Mouse (Mus musculus): ENCODE results near the gene Lias. TPM values are rescaled to one million over a fixed set of nuclear protein-coding genes. Genes with fewer than 3 reads are reported as not detected.

Gene Lias
- polyA plus RNA-seq, 1 experiment = 47.6 TPM

DNA sequence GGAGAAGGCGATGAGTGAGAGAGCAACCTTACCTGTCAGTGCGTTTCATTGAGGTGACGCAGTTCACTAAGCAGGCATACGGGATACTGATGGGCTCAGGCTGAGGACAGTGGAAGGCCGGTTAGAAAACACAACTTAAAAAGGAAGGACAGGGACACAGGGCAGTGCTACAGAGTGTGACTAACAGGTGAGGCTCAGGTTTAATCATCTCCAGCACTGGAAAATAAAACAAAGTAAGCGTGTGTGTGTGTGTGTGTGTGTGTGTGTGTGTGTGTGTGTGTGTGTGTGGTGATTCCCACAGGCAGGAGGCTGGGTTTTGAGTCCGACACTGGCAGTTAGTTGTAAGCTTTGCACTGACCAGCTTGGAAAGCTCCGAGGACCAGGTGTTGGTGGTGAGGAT lies 31.5 kb downstream of the Lias start:
- TF ChIP-seq POLR2A (IDR thresholded peaks at IDR 0.05; ENCODE audit: low read depth, low read length) (no peak), CTCF (IDR thresholded peaks at IDR 0.05; ENCODE audit: borderline replicate concordance, insufficient read depth, low read length) (no peak)
- no peak overlapping the region for H3K27ac ChIP-seq (ENCODE audit: insufficient read depth, low read length)
- H3K4me1 ChIP-seq (ENCODE audit: control insufficient read depth, insufficient read depth, low read length) = no peaks in the 10 kb centered on the region
- no peak overlapping the region for H3K4me3 ChIP-seq (ENCODE audit: insufficient read depth, low read length)

DNA sequence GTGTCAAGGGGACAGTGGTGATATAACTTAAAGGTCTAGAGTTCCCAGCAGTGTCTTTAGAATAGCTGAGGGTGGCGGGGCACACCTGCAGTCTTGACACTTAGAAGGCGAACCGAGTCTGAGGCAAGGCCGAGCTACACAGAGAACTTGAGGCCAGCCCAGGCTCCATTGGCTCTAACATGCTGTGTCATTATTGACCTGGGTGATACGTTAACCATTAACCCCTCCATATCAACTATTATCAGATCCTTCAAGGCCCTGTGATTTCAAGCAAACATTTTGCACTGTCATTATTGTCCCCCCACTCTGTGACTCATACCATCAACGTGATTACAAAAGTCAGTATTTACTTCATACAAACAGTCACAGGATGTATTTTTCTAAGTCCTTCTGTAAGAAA lies 32.9 kb downstream of the Lias start:
- H3K4me3 ChIP-seq (ENCODE audit: insufficient read depth, low read length) = no peak overlapping the region
- no peak for TF ChIP-seq POLR2A (IDR thresholded peaks at IDR 0.05; ENCODE audit: low read depth, low read length)
- no peak for TF ChIP-seq CTCF (IDR thresholded peaks at IDR 0.05; ENCODE audit: borderline replicate concordance, insufficient read depth, low read length)
- H3K27ac ChIP-seq (ENCODE audit: insufficient read depth, low read length) = no peak overlapping the region
- H3K4me1 ChIP-seq (ENCODE audit: control insufficient read depth, insufficient read depth, low read length) = no peaks in the 10 kb centered on the region; the same call in 1 of the 2 replicates

DNA sequence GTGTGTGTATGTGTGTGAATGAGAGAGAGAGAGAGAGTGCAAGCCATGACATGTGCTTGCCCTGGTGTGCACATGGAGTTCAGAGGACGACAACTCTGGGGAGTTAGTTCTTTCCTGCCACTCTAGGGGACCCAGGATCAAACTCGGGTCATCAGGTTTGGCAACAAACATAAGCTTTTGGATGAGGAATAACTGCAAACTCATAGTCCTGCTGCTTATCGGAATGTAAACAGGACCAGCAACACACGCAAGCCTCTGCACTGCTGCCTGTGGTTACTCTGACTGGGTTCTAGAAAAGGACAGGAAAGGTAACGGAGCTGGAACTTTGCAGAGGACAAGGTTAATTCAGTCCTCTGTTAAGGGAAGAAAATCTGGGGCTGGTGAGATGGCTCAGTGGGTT lies 34.0 kb downstream of the Lias start:
- TF ChIP-seq POLR2A (IDR thresholded peaks at IDR 0.05; ENCODE audit: low read depth, low read length) (no peak), CTCF (IDR thresholded peaks at IDR 0.05; ENCODE audit: borderline replicate concordance, insufficient read depth, low read length) (no peak)
- Histone ChIP-seq H3K4me3 (ENCODE audit: insufficient read depth, low read length) (no peak overlapping the region), H3K4me1 (ENCODE audit: control insufficient read depth, insufficient read depth, low read length) (no peaks in the 10 kb centered on the region; the same call in 1 of the 2 replicates), H3K27ac (ENCODE audit: insufficient read depth, low read length) (no peak overlapping the region)

DNA sequence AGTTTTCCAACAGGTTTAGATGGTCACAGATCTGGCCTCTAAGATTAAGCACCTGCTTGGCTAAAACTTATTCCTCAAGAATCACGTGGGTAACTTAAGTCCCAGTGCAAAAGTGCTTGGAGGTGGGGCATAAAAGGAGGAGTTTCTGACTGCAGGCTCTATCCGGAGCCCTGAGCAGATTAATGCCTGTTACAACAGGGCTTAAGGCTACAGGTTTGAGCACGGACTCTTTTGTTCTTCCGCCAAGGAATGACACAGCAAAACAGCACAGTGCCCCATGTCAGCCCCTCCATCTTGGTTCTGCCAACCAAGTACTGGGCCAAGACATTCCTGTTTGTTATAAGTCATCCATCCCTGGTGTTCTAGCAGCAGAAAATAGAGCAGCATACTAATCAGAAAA lies 37.0 kb downstream of the Lias start:
- Histone ChIP-seq H3K4me3 (ENCODE audit: insufficient read depth, low read length) (no peak overlapping the region), H3K27ac (ENCODE audit: insufficient read depth, low read length) (no peak overlapping the region), H3K4me1 (ENCODE audit: control insufficient read depth, insufficient read depth, low read length) (no peaks in the 10 kb centered on the region; the same call in 1 of the 2 replicates)
- TF ChIP-seq POLR2A (IDR thresholded peaks at IDR 0.05; ENCODE audit: low read depth, low read length) (no peak), CTCF (IDR thresholded peaks at IDR 0.05; ENCODE audit: borderline replicate concordance, insufficient read depth, low read length) (no peak)

DNA sequence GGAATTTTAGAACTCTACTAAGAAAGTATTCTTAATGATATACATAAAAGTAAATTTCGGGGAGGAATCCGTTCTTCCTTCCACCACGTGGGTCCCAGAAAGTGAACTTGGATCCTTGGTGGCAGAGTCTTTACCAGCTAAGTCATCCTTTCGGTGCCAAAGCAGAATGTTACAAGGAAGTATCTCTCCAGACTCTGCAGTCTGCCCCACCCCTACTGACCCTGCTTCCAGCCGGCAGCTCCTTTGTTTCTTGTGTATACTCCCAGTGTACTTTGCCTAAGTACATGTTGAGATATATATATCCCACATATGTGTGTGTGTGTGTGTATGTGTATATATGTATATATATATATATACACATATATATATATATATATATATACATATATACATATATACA lies 38.1 kb downstream of the Lias start:
- TF ChIP-seq CTCF (IDR thresholded peaks at IDR 0.05; ENCODE audit: borderline replicate concordance, insufficient read depth, low read length) (no peak), POLR2A (IDR thresholded peaks at IDR 0.05; ENCODE audit: low read depth, low read length) (no peak)
- H3K4me3 ChIP-seq (ENCODE audit: insufficient read depth, low read length) = no peak overlapping the region
- H3K27ac ChIP-seq (ENCODE audit: insufficient read depth, low read length) = no peak overlapping the region
- no peaks in the 10 kb centered on the region; the same call in 1 of the 2 replicates for H3K4me1 ChIP-seq (ENCODE audit: control insufficient read depth, insufficient read depth, low read length)

DNA sequence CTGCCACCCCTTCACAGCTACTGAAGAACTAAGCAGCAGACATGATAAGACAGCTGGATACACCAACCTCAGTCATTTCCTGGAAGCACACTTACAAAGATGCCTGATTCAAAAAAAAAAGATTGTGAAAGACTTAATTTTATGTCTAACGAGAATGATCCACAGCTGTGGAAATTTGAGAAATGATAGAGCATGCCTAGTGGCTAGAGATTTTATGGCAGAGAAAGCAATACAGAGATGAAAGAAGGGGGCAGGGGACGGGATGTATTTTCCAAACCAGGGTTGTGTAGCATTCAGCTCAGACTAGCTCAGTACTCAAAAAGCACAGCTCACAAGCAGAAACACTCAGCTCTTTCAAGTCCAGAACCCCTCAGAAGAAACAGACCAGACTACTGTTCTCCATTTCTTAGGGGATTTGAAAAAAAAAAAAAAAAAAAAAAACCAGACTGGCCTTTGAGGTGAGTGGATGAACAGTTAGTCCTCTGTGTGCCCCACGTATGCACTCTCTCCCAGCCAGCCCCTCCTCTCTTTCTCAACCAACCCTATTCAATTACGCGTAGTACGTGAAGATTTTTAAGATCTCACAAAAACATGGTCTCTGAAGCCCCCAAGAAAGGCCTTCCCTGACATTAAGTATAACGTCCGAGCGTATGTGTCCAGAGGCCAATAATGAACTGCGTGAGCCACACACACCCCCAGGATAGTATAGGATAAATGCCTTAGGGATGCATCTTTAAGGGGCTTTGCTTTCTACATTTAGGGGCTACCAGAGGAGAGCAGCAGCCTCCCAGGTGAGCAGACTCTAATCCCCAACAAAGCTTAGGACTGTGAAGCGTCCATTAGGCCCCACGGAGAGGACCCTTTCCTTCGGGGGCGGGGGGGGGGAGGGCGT lies 43.4 kb downstream of the Lias start:
- Histone ChIP-seq H3K4me1 (ENCODE audit: control insufficient read depth, insufficient read depth, low read length) (peaks cover 14% of the 10 kb centered on the region), H3K27ac (ENCODE audit: insufficient read depth, low read length) (peak overlapping the region; percentile 69; the same call in 1 of the 2 replicates), H3K4me3 (ENCODE audit: insufficient read depth, low read length) (peak overlapping the region; percentile 86)
- TF ChIP-seq POLR2A (IDR thresholded peaks at IDR 0.05; ENCODE audit: low read depth, low read length) (no peak), CTCF (IDR thresholded peaks at IDR 0.05; ENCODE audit: borderline replicate concordance, insufficient read depth, low read length) (no peak)

DNA sequence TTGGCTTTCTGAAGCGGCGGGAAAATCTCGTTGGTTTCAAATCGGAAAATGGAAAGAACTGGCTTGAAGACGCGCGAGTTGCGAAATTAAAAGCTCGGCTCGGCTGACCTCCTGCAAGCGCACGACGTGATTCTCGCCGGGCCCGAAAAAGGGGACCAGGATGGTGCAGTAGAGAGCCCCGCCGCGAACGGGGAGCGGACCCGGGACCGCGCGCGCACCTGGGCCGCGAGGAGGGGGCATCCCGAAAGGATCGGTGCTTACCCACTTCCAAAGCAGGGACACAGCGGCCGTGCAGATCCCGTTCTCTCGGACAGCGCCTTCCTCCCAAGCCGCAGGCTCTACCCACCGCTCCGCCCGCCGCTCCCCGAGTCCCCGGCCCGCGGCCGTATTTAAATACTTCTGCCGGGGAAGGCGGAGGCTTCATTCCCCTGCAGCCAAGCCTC lies 44.1 kb downstream of the Lias start:
- Histone ChIP-seq H3K4me3 (ENCODE audit: insufficient read depth, low read length) (peak overlapping the region; percentile 86), H3K27ac (ENCODE audit: insufficient read depth, low read length) (peak overlapping the region; percentile 69), H3K4me1 (ENCODE audit: control insufficient read depth, insufficient read depth, low read length) (peaks cover 14% of the 10 kb centered on the region)
- TF ChIP-seq POLR2A (IDR thresholded peaks at IDR 0.05; ENCODE audit: low read depth, low read length) (peak; percentile 95), CTCF (IDR thresholded peaks at IDR 0.05; ENCODE audit: borderline replicate concordance, insufficient read depth, low read length) (no peak)

DNA sequence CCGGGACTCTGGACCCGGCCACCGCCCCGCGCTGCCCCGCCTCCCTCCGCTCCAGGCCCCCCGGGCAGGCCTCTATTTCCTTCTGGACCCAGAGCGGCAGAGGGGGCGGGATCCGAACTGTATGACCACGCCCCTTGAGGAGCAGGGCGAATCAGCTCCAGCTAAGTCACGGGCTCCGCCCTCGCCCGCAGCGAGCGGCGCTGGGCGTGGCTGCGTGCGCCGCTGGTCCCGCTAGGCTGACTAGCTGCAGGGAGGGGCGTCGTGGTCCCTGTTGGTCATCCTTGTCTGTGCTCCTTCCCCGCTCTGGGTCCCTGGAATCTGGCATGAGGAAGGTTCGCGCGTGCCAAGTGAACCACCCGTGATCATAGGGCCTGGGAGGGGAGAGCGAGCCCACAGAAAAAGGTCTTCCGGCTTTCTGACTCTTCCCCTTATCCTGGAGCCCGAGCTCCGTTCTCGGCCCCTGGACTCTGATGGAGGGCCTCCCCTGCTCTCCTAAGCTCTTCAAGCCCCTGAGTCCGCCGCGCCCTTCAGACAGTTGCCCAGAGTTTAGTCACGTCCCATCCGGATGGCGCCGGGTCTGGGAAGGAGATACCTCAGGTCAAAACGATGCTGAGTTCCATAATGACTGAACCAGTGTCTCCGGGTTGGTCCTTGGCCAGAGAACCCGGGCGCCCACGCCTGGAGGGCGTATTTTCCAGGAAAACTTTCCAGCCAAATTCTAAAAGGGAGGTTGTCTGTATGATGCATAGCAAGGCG lies 44.7 kb downstream of the Lias start, which contains the start of gene Ugdh:
TSS of gene Ugdh (minus strand) at position 144 of the 756 bp plus-strand sequence.
- Histone ChIP-seq H3K4me3 (ENCODE audit: insufficient read depth, low read length) (peak within 1 kb of the TSS; percentile 86), H3K4me1 (ENCODE audit: control insufficient read depth, insufficient read depth, low read length) (peaks cover 14% of the 10 kb centered on the region), H3K27ac (ENCODE audit: insufficient read depth, low read length) (peak within 1 kb of the TSS; percentile 96)
- TF ChIP-seq CTCF (IDR thresholded peaks at IDR 0.05; ENCODE audit: borderline replicate concordance, insufficient read depth, low read length) = no peak; the same call in 1 of the 2 replicates
- peak; percentile 94 for TF ChIP-seq POLR2A (IDR thresholded peaks at IDR 0.05; ENCODE audit: low read depth, low read length)

DNA sequence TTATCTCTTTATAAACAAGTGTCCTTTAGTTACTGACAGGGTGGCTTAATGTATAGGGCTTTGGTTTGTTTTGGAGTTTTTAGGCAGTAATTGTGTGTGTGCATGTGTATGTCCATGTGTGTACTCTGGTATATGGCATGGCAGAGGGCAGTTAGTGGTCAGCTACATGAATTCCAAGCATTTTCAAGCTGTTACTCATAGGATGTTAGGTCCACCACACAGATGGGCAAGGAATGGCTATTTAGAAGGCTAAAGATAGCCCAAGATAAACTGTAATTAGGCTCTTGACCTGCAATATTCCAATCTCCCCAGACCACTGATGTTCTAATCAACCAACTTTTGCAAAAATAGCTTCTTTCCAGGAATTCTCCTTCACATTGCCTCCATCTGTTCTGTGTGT lies 46.7 kb downstream of the Lias start:
- Histone ChIP-seq H3K4me3 (ENCODE audit: insufficient read depth, low read length) (no peak overlapping the region), H3K4me1 (ENCODE audit: control insufficient read depth, insufficient read depth, low read length) (peaks cover 14% of the 10 kb centered on the region), H3K27ac (ENCODE audit: insufficient read depth, low read length) (no peak overlapping the region; the same call in 1 of the 2 replicates)
- TF ChIP-seq POLR2A (IDR thresholded peaks at IDR 0.05; ENCODE audit: low read depth, low read length) (no peak), CTCF (IDR thresholded peaks at IDR 0.05; ENCODE audit: borderline replicate concordance, insufficient read depth, low read length) (no peak)
